Mouse (Mus musculus) brain, embryonic 14.5 days (tissue): Measurements from ENCODE around the gene Cops7b.

ENCODE experiments used
- CTCF ChIP-seq: fragments of 200-500 bp; IDR thresholded peaks from 2 replicates; pipeline ENCODE4 v1.5.1; 2012; ENCODE audit warnings: inconsistent platforms, mild to moderate bottlenecking, moderate library complexity, borderline replicate concordance; ENCODE audit not compliant: insufficient read depth, insufficient read length; ENCODE audit errors: extremely low read depth
- POLR2A ChIP-seq: fragments of 200-500 bp; IDR thresholded peaks from 2 replicates; pipeline ENCODE4 v1.6.1; 2012; ENCODE audit warnings: mild to moderate bottlenecking, inconsistent platforms, borderline replicate concordance; ENCODE audit not compliant: poor library complexity, insufficient read depth, insufficient read length, severe bottlenecking; ENCODE audit errors: extremely low read depth

GRCm38 (mm10) chr1:86557872-86558271, 24.8 kb upstream of the Cops7b start:
- TF ChIP-seq POLR2A = no peak
- no peak for TF ChIP-seq CTCF
